Mouse (Mus musculus): ENCODE data around the gene Dmtf1.

- TF ChIP-seq GATA1 (IDR thresholded peaks at IDR 0.05; ENCODE audit: borderline replicate concordance, low read length) (no peak; the same call in 2 of the 3 replicates), FLI1 (IDR thresholded peaks at IDR 0.05; ENCODE audit: low read length) (no peak)
Observed at GRCm38 (mm10) chr5:9140724-9141123, 20.9 kb downstream of the Dmtf1 start.

Measured in megakaryocyte, embryonic 14.5 days (primary cell).